Mouse (Mus musculus) heart, embryonic 12.5 days (tissue): Measurements from ENCODE around the gene Itgb1. TPM values are rescaled to one million over a fixed set of nuclear protein-coding genes. Genes with fewer than 3 reads are reported as not detected.

ENCODE experiments used
- ATAC-seq: fragments of 200-750 bp; cut with Nextera tagmentation; 2 replicates; pipeline ENCODE4 v1.8.0; 2017; ENCODE audit warnings: moderate TSS enrichment, moderate library complexity; ENCODE audit not compliant: insufficient number of reproducible peaks, low FRiP score
- H3K27ac ChIP-seq: fragments of 300-500 bp; sonication (generic); 2 replicates; pipeline ENCODE4 v1.5.1; 2016; ENCODE audit warnings: mild to moderate bottlenecking, moderate library complexity; ENCODE audit not compliant: poor library complexity, severe bottlenecking
- H3K27me3 ChIP-seq: fragments of 300-500 bp; sonication (generic); replicated peaks from 2 replicates; pipeline ENCODE4 v1.6.1; 2016; ENCODE audit warnings: mild to moderate bottlenecking, moderate library complexity
- H3K36me3 ChIP-seq: fragments of 300-500 bp; sonication (generic); 2 replicates; pipeline ENCODE4 v1.6.1; 2016; ENCODE audit warnings: mild to moderate bottlenecking, moderate library complexity
- H3K4me1 ChIP-seq: fragments of 300-500 bp; sonication (generic); replicated peaks from 2 replicates; pipeline ENCODE4 v1.6.1; 2016; ENCODE audit warnings: mild to moderate bottlenecking
- H3K4me2 ChIP-seq: fragments of 300-500 bp; sonication (generic); 2 replicates; pipeline ENCODE4 v1.6.1; 2016; ENCODE audit warnings: mild to moderate bottlenecking, moderate library complexity
- H3K4me3 ChIP-seq: fragments of 300-500 bp; sonication (generic); 2 replicates; pipeline ENCODE4 v1.5.1; 2016; ENCODE audit warnings: mild to moderate bottlenecking
- H3K9ac ChIP-seq: fragments of 300-500 bp; sonication (generic); 2 replicates; pipeline ENCODE4 v1.6.1; 2016; ENCODE audit warnings: mild to moderate bottlenecking, moderate library complexity
- H3K9me3 ChIP-seq: fragments of 300-500 bp; sonication (generic); replicated peaks from 2 replicates; pipeline ENCODE4 v1.6.1; 2016; ENCODE audit warnings: mild to moderate bottlenecking, moderate library complexity
- WGBS: fragments of 180-500 bp; shearing (Covaris S2); methylation state at CpG from one replicate; pipeline ENCODE4 v1.1.7; 2016; 5-methylcytosine and 5-hydroxymethylcytosine counted together
- polyA plus RNA-seq: library from polyadenylated mRNA; unstranded; fragments of >200 nt; fragmentation: Nextera tagmentation; extraction: Ambion mirVana; gene quantifications from 2 replicates; pipeline ENCODE4 v1.2.1, GENCODE M21; 2016

Itgb1 gene
- polyA plus RNA-seq, 1 experiment from 2014 or later = 476 TPM

GRCm38 (mm10) chr8:128662696-128663095 is 22.8 kb upstream of the Itgb1 start:
- no peak for ATAC-seq
- no peaks in the 10 kb centered on the region for H3K36me3 ChIP-seq
- H3K27me3 ChIP-seq = no peaks in the 10 kb centered on the region
- no peak overlapping the region for H3K4me3 ChIP-seq
- H3K9ac ChIP-seq = no peak overlapping the region
- WGBS = 84% methylated on average over 2 of the region's 2 CpGs
- H3K9me3 ChIP-seq = no peaks in the 10 kb centered on the region; the same call in 1 of the 2 replicates
- no peaks in the 10 kb centered on the region for H3K4me1 ChIP-seq
- H3K27ac ChIP-seq = no peak overlapping the region
- H3K4me2 ChIP-seq = no peak overlapping the region

GRCm38 (mm10) chr8:128663106-128663505 is 22.3 kb upstream of the Itgb1 start:
- 71% methylated on average over 2 of the region's 2 CpGs for WGBS
- Histone ChIP-seq H3K4me2 (no peak overlapping the region), H3K9ac (no peak overlapping the region), H3K27me3 (no peaks in the 10 kb centered on the region), H3K4me1 (no peaks in the 10 kb centered on the region), H3K4me3 (no peak overlapping the region), H3K9me3 (no peaks in the 10 kb centered on the region; the same call in 1 of the 2 replicates), H3K27ac (no peak overlapping the region), H3K36me3 (no peaks in the 10 kb centered on the region)
- no peak for ATAC-seq

DNA sequence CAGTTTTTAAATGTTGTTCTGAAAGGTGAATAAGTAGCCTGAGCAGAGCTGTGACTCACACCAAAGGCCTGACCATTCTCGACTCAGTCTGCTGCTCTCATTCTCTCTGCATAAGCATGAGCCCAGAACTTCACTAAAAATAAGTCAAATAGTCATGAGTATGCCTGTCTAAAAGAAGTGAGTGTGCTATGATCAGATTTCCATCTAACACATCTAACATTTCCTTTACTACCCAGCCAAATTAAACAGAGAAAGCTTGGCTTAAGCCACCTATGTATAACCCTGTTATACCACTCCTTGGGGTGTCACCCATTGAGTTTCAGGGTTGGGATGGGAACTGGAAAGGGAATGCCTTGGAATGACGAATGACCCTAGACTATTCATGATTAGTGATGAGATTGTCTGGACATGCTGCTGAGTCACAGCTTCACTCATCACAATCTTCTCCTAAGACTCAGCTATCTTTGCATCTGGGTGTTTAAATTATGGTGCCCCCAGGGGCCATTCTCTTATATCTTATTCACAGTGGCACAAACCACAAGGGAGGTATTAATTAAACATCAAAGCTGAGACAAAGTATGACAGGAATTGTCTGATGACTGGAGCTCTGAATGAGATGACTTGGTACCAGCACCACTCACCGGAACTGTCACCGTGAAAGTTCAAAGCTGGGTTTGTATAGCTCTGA is 18.7 kb upstream of the Itgb1 start:
- no peak overlapping the region for H3K27ac ChIP-seq
- H3K27me3 ChIP-seq = no peaks in the 10 kb centered on the region
- no peak overlapping the region for H3K9ac ChIP-seq
- H3K36me3 ChIP-seq = no peaks in the 10 kb centered on the region
- H3K4me3 ChIP-seq = no peak overlapping the region
- 78% methylated on average over 4 of the region's 4 CpGs for WGBS
- H3K4me2 ChIP-seq = no peak overlapping the region
- ATAC-seq = no peak
- no peaks in the 10 kb centered on the region for H3K4me1 ChIP-seq
- no peaks in the 10 kb centered on the region for H3K9me3 ChIP-seq

DNA sequence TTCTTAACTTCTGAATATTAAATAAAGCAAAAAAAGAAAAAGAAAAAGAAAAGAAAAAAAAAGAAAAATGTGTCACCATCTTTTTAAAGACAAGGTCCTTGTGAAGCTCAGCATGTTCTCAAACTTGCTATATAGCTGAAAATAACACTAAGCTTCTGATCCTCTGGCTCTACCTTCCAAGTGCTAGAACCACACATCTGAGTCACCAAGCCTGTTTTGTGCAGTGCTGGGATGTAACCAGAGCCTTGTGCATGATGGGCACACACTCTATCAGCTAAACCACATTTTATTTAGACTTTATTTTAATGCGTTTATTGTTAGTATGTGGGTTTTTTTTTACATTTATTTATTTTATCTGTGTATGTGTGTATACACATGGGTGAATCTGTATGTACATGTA is 13.6 kb upstream of the Itgb1 start:
- ATAC-seq = no peak

GRCm38 (mm10) chr8:128672441-128672840 is 13.0 kb upstream of the Itgb1 start:
- Histone ChIP-seq H3K4me3 (no peak overlapping the region), H3K9me3 (peaks cover 2% of the 10 kb centered on the region; the same call in 1 of the 2 replicates), H3K27me3 (no peaks in the 10 kb centered on the region), H3K4me1 (0 out of 2 replicates have a peak, but pooled peaks cover 3% of the 10 kb centered on the region), H3K27ac (no peak overlapping the region), H3K9ac (no peak overlapping the region), H3K4me2 (no peak overlapping the region), H3K36me3 (no peaks in the 10 kb centered on the region)
- 70% methylated on average over 2 of the region's 2 CpGs for WGBS
- no peak for ATAC-seq

More for the DNA sequence above, 13.6 kb upstream of the Itgb1 start:
- H3K27ac ChIP-seq = no peak overlapping the region
- no peak overlapping the region for H3K9ac ChIP-seq
- H3K9me3 ChIP-seq = peaks cover 2% of the 10 kb centered on the region; the same call in 1 of the 2 replicates
- H3K4me2 ChIP-seq = no peak overlapping the region
- whole genome bisulfite sequencing = 81% methylated on average over 1 of the region's 1 CpGs
- H3K36me3 ChIP-seq = no peaks in the 10 kb centered on the region
- no peaks in the 10 kb centered on the region for H3K27me3 ChIP-seq
- 0 out of 2 replicates have a peak, but pooled peaks cover 3% of the 10 kb centered on the region for H3K4me1 ChIP-seq
- H3K4me3 ChIP-seq = no peak overlapping the region

- H3K36me3 ChIP-seq = no peaks in the 10 kb centered on the region
- WGBS = 76% methylated on average over 1 of the region's 1 CpGs
- H3K27ac ChIP-seq = no peak overlapping the region
- no peak overlapping the region for H3K4me3 ChIP-seq
- H3K9me3 ChIP-seq = peaks cover 2% of the 10 kb centered on the region; the same call in 1 of the 2 replicates
- no peak overlapping the region for H3K4me2 ChIP-seq
- 0 out of 2 replicates have a peak, but pooled peaks cover 3% of the 10 kb centered on the region for H3K4me1 ChIP-seq
- H3K27me3 ChIP-seq = no peaks in the 10 kb centered on the region
- H3K9ac ChIP-seq = no peak overlapping the region
- ATAC-seq = no peak
Measured at GRCm38 (mm10) chr8:128672950-128673349, 12.5 kb upstream of the Itgb1 start.

DNA sequence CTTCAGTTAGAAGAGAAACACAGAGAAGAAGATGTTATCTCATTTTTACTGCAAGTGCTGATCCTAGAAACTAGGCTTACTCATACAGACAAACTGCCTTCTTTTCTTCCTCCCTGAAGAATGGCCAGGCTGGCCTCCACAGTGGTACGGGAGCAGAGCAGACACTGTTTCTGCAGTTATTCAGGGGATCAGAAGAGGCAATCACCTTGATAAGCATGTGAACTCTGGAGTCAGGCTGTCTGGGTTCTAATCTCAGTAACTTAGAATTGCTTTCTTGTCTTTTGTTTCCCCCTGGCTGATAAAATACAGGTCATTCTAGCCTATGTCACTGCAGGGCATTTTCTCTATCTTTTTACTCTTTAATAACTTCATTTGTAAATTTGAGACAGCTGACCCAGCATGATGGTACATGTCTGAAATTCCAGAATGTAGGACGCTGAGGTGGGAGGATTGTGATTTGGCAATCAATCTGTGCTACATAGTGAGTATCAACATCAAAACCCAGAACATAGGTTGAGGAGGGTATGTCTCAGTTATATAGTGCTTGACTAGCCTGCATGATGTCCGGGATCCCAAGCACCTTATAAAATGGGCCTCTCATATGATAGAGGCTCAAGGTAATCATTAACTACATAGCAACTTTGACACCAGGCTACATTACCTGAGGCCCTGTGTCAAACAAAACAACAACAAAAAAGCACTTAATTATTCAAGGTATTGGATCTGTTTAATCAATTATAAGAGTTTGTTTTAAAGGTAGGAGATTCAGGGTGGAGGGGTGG is 9.4 kb upstream of the Itgb1 start:
- Histone ChIP-seq H3K4me2 (no peak overlapping the region), H3K9ac (no peak overlapping the region), H3K4me3 (no peak overlapping the region), H3K4me1 (peaks cover 14% of the 10 kb centered on the region), H3K27ac (no peak overlapping the region), H3K9me3 (peaks cover 2% of the 10 kb centered on the region; the same call in 1 of the 2 replicates), H3K27me3 (no peaks in the 10 kb centered on the region), H3K36me3 (no peaks in the 10 kb centered on the region)
- ATAC-seq = no peak
- WGBS = 59% methylated on average over 3 of the region's 3 CpGs

DNA sequence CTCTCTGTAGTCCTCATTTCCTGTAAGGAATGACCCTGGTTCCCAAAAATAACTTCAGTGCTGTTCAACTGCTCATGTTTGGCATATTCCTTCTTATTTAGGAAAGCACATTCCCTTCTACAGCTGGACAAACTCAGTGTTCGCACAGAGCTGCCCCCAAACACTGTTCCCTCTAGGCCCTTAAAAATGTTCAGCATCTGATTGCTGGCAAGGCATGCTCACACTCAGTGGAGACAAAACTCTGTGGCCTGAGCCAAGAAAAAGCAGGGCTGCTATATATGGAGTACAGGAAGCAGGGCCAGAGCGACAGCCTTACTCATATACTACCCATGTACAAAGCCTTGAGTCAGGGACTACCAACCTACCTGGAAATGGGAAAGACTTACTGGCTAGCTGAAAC is 5.5 kb upstream of the Itgb1 start:
- H3K9me3 ChIP-seq = peaks cover 2% of the 10 kb centered on the region; the same call in 1 of the 2 replicates
- peaks cover 17% of the 10 kb centered on the region for H3K4me1 ChIP-seq
- H3K4me2 ChIP-seq = no peak overlapping the region
- ATAC-seq = peak; percentile 84
- H3K9ac ChIP-seq = no peak overlapping the region
- no peak overlapping the region for H3K4me3 ChIP-seq
- H3K27ac ChIP-seq = peak overlapping the region; percentile 89
- WGBS = 22% methylated on average over 2 of the region's 2 CpGs
- no peaks in the 10 kb centered on the region for H3K27me3 ChIP-seq
- H3K36me3 ChIP-seq = no peaks in the 10 kb centered on the region

- ATAC-seq = no peak
- H3K9ac ChIP-seq = no peak overlapping the region
- H3K4me1 ChIP-seq = peaks cover 16% of the 10 kb centered on the region
- H3K27me3 ChIP-seq = no peaks in the 10 kb centered on the region
- H3K27ac ChIP-seq = peak overlapping the region; percentile 89
- H3K4me3 ChIP-seq = no peak overlapping the region
- no peak overlapping the region for H3K4me2 ChIP-seq
- H3K9me3 ChIP-seq = peaks cover 2% of the 10 kb centered on the region; the same call in 1 of the 2 replicates
- no peaks in the 10 kb centered on the region for H3K36me3 ChIP-seq
- whole genome bisulfite sequencing = 93% methylated on average over 2 of the region's 2 CpGs
Measured at GRCm38 (mm10) chr8:128680548-128681325, 4.7 kb upstream of the Itgb1 start.

GRCm38 (mm10) chr8:128681970-128682369 is 3.5 kb upstream of the Itgb1 start:
- Histone ChIP-seq H3K9ac (no peak overlapping the region), H3K27me3 (no peaks in the 10 kb centered on the region), H3K36me3 (no peaks in the 10 kb centered on the region), H3K27ac (no peak overlapping the region), H3K4me1 (peaks cover 14% of the 10 kb centered on the region), H3K4me2 (no peak overlapping the region), H3K4me3 (no peak overlapping the region), H3K9me3 (no peaks in the 10 kb centered on the region)
- 84% methylated on average over 3 of the region's 3 CpGs for WGBS
- no peak for ATAC-seq
